Mouse (Mus musculus): Measurements from ENCODE around the gene Olfr279. TPM values are rescaled to one million over a fixed set of nuclear protein-coding genes. Genes with fewer than 3 reads are reported as not detected.

Olfr279 gene
- not detected for polyA plus RNA-seq (2015; fragmentation: Illumina TruSeq; extraction: RNeasy Lipid Tissue Mini Kit (QIAGEN cat#74804); ENCODE audit: low read depth, low replicate concordance)

DNA sequence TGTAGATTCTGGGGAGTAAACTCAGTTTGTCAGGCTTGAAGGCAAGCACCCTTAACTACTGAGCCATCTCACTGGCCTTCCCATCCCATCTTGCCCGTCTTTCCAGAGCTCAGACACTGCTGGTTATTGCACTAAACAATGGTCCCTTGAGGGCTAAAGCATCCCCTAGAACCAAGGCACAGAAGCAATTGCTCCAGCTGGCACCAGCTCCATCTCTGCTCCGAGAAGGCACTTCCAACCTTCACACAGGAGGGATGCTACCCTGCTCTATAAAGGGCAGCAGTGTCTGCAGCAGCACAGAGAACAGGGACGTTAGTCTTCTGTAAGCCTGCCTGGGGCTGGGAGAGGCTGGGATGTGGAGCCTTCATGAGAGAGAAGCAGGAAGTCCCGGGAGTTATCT is at the start of gene Olfr279:
TSS of gene Olfr279 (plus strand) at position 301 of the 400 bp plus-strand sequence.

DNA sequence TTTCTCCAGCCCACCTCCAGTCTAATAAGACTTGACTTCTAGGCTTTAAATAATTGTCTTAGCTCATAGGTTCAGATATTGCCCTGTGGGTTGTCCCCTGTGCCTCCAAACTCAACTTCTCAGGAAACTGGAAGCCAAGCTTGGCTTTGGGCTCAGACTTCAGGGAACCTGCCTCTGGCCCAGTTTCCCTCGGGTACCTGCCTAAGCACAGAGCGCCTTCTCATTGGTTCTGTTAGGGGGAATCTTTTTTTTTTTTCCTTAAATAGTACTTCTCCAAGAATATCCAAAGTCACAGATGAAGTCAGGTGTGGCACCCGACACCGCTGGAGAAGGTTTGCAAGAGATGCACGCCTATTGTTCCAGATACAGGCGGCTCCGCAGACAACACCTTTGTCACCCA is 39.9 kb upstream of the Olfr279 start, which contains the start of gene Olfr281:
TSS of gene Olfr281 (plus strand) at position 301 of the 400 bp plus-strand sequence.

GRCm38 (mm10) chr15:98469596-98469995 is 22.6 kb upstream of the Olfr279 start, which contains the start of gene OR5BS1P:
Gene OR5BS1P, plus strand, starts transcription at chr15:98469896.

GRCm38 (mm10) chr15:98482701-98483100 is 9.5 kb upstream of the Olfr279 start, which contains the start of gene Lalba:
Gene Lalba, minus strand, starts transcription at chr15:98482721.

GRCm38 (mm10) chr15:98533881-98534627 is 41.9 kb downstream of the Olfr279 start, which contains the start of gene Kansl2:
Gene Kansl2, minus strand, starts transcription at chr15:98534264.

Other genes starting within 250 kb of the Olfr279 start
- gene H1fnt, start 235.1 kb upstream of the Olfr279 start, polyA plus RNA-seq (2015; fragmentation: Illumina TruSeq; extraction: RNeasy Lipid Tissue Mini Kit (QIAGEN cat#74804); ENCODE audit: low read depth, low replicate concordance): not detected
- gene Zfp641, start 196.2 kb upstream of the Olfr279 start, polyA plus RNA-seq (2015; fragmentation: Illumina TruSeq; extraction: RNeasy Lipid Tissue Mini Kit (QIAGEN cat#74804); ENCODE audit: low read depth, low replicate concordance): 7.7 TPM
- not detected for gene Olfr285, start 175.0 kb upstream of the Olfr279 start, polyA plus RNA-seq (2015; fragmentation: Illumina TruSeq; extraction: RNeasy Lipid Tissue Mini Kit (QIAGEN cat#74804); ENCODE audit: low read depth, low replicate concordance)
- gene Olfr284, start 151.4 kb upstream of the Olfr279 start, polyA plus RNA-seq (2015; fragmentation: Illumina TruSeq; extraction: RNeasy Lipid Tissue Mini Kit (QIAGEN cat#74804); ENCODE audit: low read depth, low replicate concordance): not detected
- gene Olfr283, start 111.5 kb upstream of the Olfr279 start, polyA plus RNA-seq (2015; fragmentation: Illumina TruSeq; extraction: RNeasy Lipid Tissue Mini Kit (QIAGEN cat#74804); ENCODE audit: low read depth, low replicate concordance): not detected
- not detected for gene Olfr282, start 61.2 kb upstream of the Olfr279 start, polyA plus RNA-seq (2015; fragmentation: Illumina TruSeq; extraction: RNeasy Lipid Tissue Mini Kit (QIAGEN cat#74804); ENCODE audit: low read depth, low replicate concordance)
- gene Olfr281, start 39.8 kb upstream of the Olfr279 start, polyA plus RNA-seq (2015; fragmentation: Illumina TruSeq; extraction: RNeasy Lipid Tissue Mini Kit (QIAGEN cat#74804); ENCODE audit: low read depth, low replicate concordance): not detected
- gene OR5BS1P, start 22.5 kb upstream of the Olfr279 start, polyA plus RNA-seq (2015; fragmentation: Illumina TruSeq; extraction: RNeasy Lipid Tissue Mini Kit (QIAGEN cat#74804); ENCODE audit: low read depth, low replicate concordance): not detected
- not detected for gene Lalba, start 9.7 kb upstream of the Olfr279 start, polyA plus RNA-seq (2015; fragmentation: Illumina TruSeq; extraction: RNeasy Lipid Tissue Mini Kit (QIAGEN cat#74804); ENCODE audit: low read depth, low replicate concordance)
- 57.3 TPM for gene Kansl2, start 41.9 kb downstream of the Olfr279 start, polyA plus RNA-seq (2015; fragmentation: Illumina TruSeq; extraction: RNeasy Lipid Tissue Mini Kit (QIAGEN cat#74804); ENCODE audit: low read depth, low replicate concordance)
- gene Ccnt1, start 78.5 kb downstream of the Olfr279 start, polyA plus RNA-seq (2015; fragmentation: Illumina TruSeq; extraction: RNeasy Lipid Tissue Mini Kit (QIAGEN cat#74804); ENCODE audit: low read depth, low replicate concordance): 24.5 TPM
- gene 4930415O20Rik, start 78.6 kb downstream of the Olfr279 start, polyA plus RNA-seq (2015; fragmentation: Illumina TruSeq; extraction: RNeasy Lipid Tissue Mini Kit (QIAGEN cat#74804); ENCODE audit: low read depth, low replicate concordance): not detected
- 31.7 TPM for gene Adcy6, start 117.7 kb downstream of the Olfr279 start, polyA plus RNA-seq (2015; fragmentation: Illumina TruSeq; extraction: RNeasy Lipid Tissue Mini Kit (QIAGEN cat#74804); ENCODE audit: low read depth, low replicate concordance)
- 201 TPM for gene Cacnb3, start 138.4 kb downstream of the Olfr279 start, polyA plus RNA-seq (2015; fragmentation: Illumina TruSeq; extraction: RNeasy Lipid Tissue Mini Kit (QIAGEN cat#74804); ENCODE audit: low read depth, low replicate concordance)
- 52.9 TPM for gene Ddx23, start 170.5 kb downstream of the Olfr279 start, polyA plus RNA-seq (2015; fragmentation: Illumina TruSeq; extraction: RNeasy Lipid Tissue Mini Kit (QIAGEN cat#74804); ENCODE audit: low read depth, low replicate concordance)
- 30.1 TPM for gene Rnd1, start 185.1 kb downstream of the Olfr279 start, polyA plus RNA-seq (2015; fragmentation: Illumina TruSeq; extraction: RNeasy Lipid Tissue Mini Kit (QIAGEN cat#74804); ENCODE audit: low read depth, low replicate concordance)
- gene Ccdc65, start 215.8 kb downstream of the Olfr279 start, polyA plus RNA-seq (2015; fragmentation: Illumina TruSeq; extraction: RNeasy Lipid Tissue Mini Kit (QIAGEN cat#74804); ENCODE audit: low read depth, low replicate concordance): 6.9 TPM
- 3.3 TPM for gene Fkbp11, start 235.8 kb downstream of the Olfr279 start, polyA plus RNA-seq (2015; fragmentation: Illumina TruSeq; extraction: RNeasy Lipid Tissue Mini Kit (QIAGEN cat#74804); ENCODE audit: low read depth, low replicate concordance)

Measured in brain, adult 10 weeks (tissue).